28 mouse cellular contexts compared by ENCODE assay signal in genomic region chr14:54200363-54200762, GRCm38 (mm10). TPM values are rescaled to one million over a fixed set of nuclear protein-coding genes. Genes with fewer than 3 reads are reported as not detected.
DNase-seq lines count a peak whose midpoint lies in the region; ATAC-seq and TF ChIP-seq lines count a peak whose summit lies in the region.
"Had no signal": no experiment of that assay in that cellular context is flagged by ENCODE, and none has a peak within 500 bp of the region (broad histone marks: within the 10 kb centered on the region; RNA-seq: fewer than 3 reads in every experiment).

No protein-coding gene starts in this region.

- H3K27ac ChIP-seq in spleen, adult 2 months (ENCODE audit: insufficient read depth, low read length): peak overlapping the region; percentile 74
- H3K27ac ChIP-seq: embryonic facial prominence, embryonic 13.5 days; embryonic facial prominence, embryonic 15.5 days; forebrain, embryonic 10.5 days; forebrain, embryonic 12.5 days had no signal

- peak; percentile 47 for DNase-seq in CD4-positive, CD25-positive, alpha-beta regulatory T cell, adult 2 months (ENCODE audit: low read depth, low spot score)
- DNase-seq in spleen, adult 2 months (ENCODE audit: low read depth in 1 of 2, low spot score in 2 of 2): no peak
- DNase-seq in spleen, postnatal 10 days (ENCODE audit: low spot score in 2 of 2): no peak
- peak; percentile 68 for DNase-seq in induced T-regulatory cell, adult 2 months (ENCODE audit: low read depth)
- no peak for DNase-seq in c-Kit-positive CD71-positive TER-119-positive erythroid progenitor cells, embryonic 14.5 days (ENCODE audit: low spot score)
- DNase-seq: adrenal gland, adult 8-10 months; adrenal gland, postnatal 14 days; adrenal gland, postnatal 36 days; B cell, adult 2 months; cerebellum, adult 11 months; cerebellum, adult 18-20 months; cerebellum, adult 8-10 months; cerebellum, adult 9-11 months; cerebellum, postnatal 14 days; cerebellum, postnatal 36 days; embryo, embryonic 11 days had no signal

- no peaks in the 10 kb centered on the region; the same call in 1 of the 2 replicates for H3K36me3 ChIP-seq in spleen, adult 2 months (ENCODE audit: control insufficient read depth, insufficient read depth, low read length)
- H3K36me3 ChIP-seq: embryonic facial prominence, embryonic 13.5 days; embryonic facial prominence, embryonic 15.5 days; forebrain, embryonic 10.5 days; forebrain, embryonic 12.5 days; G1E had no signal

- no peak for ATAC-seq in CD4-positive, CD25-positive, alpha-beta regulatory T cell, adult 4 months
- ATAC-seq: activated CD4-positive, CD25-positive, alpha-beta regulatory T cell, adult 4 months; forebrain, embryonic 14.5 days; forebrain, embryonic 16.5 days; Patski had no signal

- H3K4me3 ChIP-seq in spleen, adult 2 months (ENCODE audit: extremely low read depth, insufficient read depth, insufficient read length): peak overlapping the region; percentile 23
- H3K4me3 ChIP-seq: embryonic facial prominence, embryonic 13.5 days; embryonic facial prominence, embryonic 15.5 days; erythroblast, embryonic 14.5 days; forebrain, embryonic 10.5 days; forebrain, embryonic 12.5 days had no signal

- 83% methylated on average over 8 of the region's 8 CpGs for WGBS in spleen, adult 2 months

- H3K4me1 ChIP-seq in spleen, adult 2 months (ENCODE audit: control insufficient read depth, insufficient read depth, insufficient read length): no peaks in the 10 kb centered on the region
- H3K4me1 ChIP-seq: embryonic facial prominence, embryonic 13.5 days; embryonic facial prominence, embryonic 15.5 days; forebrain, embryonic 10.5 days; forebrain, embryonic 12.5 days had no signal

- no peaks in the 10 kb centered on the region for H3K27me3 ChIP-seq in spleen, adult 2 months (ENCODE audit: control insufficient read depth, insufficient read depth, low read length)
- H3K27me3 ChIP-seq: CH12.LX; embryonic facial prominence, embryonic 13.5 days; embryonic facial prominence, embryonic 15.5 days; forebrain, embryonic 12.5 days; Patski had no signal

- no peak for TF ChIP-seq CTCF in spleen, adult 2 months (IDR thresholded peaks at IDR 0.05; ENCODE audit: extremely low read depth, insufficient read depth, insufficient read length, insufficient replicate concordance)

- TF ChIP-seq POLR2A in spleen, adult 2 months (IDR thresholded peaks at IDR 0.05; ENCODE audit: low read depth, low read length): no peak

RNA-seq across cellular contexts. Expression of gene Dad1, which starts 53.5 kb away (rescaled TPM):
- polyA plus RNA-seq in CD4-positive, CD25-positive, alpha-beta regulatory T cell, adult 4 months (2017; shearing (Covaris generic)): 100 to 1,000 TPM; 437 to 457 TPM
- 309 and 372 TPM in 2 replicates for polyA plus RNA-seq in spleen, adult 2 months (2012; rRNA removed)

RNA-seq across cellular contexts. Expression of gene Abhd4, which starts 53.6 kb away (rescaled TPM):
- 10 to 100 TPM; 19.5 to 30.2 TPM for polyA plus RNA-seq in CD4-positive, CD25-positive, alpha-beta regulatory T cell, adult 4 months (2017; shearing (Covaris generic))
- polyA plus RNA-seq in spleen, adult 2 months (2012; rRNA removed): 17.9 and 23.4 TPM in 2 replicates

Comparison
In these comparisons a context has a peak if more than half of its experiments do, and no peak if none do; other contexts are left out.
1. DNase-seq: peak in CD4-positive, CD25-positive, alpha-beta regulatory T cell, adult 2 months (single experiment) and induced T-regulatory cell, adult 2 months (single experiment); none in spleen, adult 2 months (0 of 2), spleen, postnatal 10 days (0 of 2) and c-Kit-positive CD71-positive TER-119-positive erythroid progenitor cells, embryonic 14.5 days (single experiment).